Mouse (Mus musculus) myocyte (in vitro differentiated cells): ENCODE data around the gene Gpam.

ENCODE experiments used
- POLR2A ChIP-seq: IDR thresholded peaks from one replicate; pipeline ENCODE4 v1.6.1; 2011; ENCODE audit warnings: low read depth, mild to moderate bottlenecking, control low read depth, moderate library complexity; ENCODE audit not compliant: insufficient read length
- TCF12 ChIP-seq: IDR thresholded peaks from one replicate; pipeline ENCODE4 v1.6.1; 2011; ENCODE audit warnings: mild to moderate bottlenecking, control low read depth; ENCODE audit not compliant: poor library complexity, insufficient read depth, severe bottlenecking

- no peak for TF ChIP-seq POLR2A
- no peak for TF ChIP-seq TCF12
These were observed 25.9 kb upstream of the Gpam start for GRCm38 (mm10) chr19:55152983-55153382.
